Mouse (Mus musculus) left cerebral cortex, adult 18-20 months (tissue): ENCODE measurements around the gene Nvl. TPM values are rescaled to one million over a fixed set of nuclear protein-coding genes. Genes with fewer than 3 reads are reported as not detected.

Source experiments
- DNase-seq, 2 experiments: peaks; one replicate each; pipeline ENCODE4 v3.0.0; 2021 to 2022; ENCODE audit warnings: low spot score in 2 of 2, mixed read lengths in 1 of 2
- long read RNA-seq, 2 experiments: library from polyadenylated mRNA; stranded (forward); transcript quantifications; one replicate each; pipeline ENCODE4 v2.0.0; 2021
- total RNA-seq, 2 experiments: library from RNA; stranded (reverse); gene quantifications; 2 replicates each; pipeline ENCODE4 v1.2.3; 2021

Gene Nvl
- total RNA-seq: 10 to 100 TPM; 30.0 to 31.9 TPM
- long read RNA-seq, experiment 1, full-length matches to known transcripts: 11 of 37 reads
- long read RNA-seq, experiment 1, partial matches to known transcripts: 0 of 37 reads
- long read RNA-seq, experiment 1, other reads (novel, unspliced or antisense): 26 of 37 reads
- long read RNA-seq, experiment 2, full-length matches to known transcripts: 4 of 15 reads
- long read RNA-seq, experiment 2, partial matches to known transcripts: 1 of 15 reads
- long read RNA-seq, experiment 2, other reads (novel, unspliced or antisense): 10 of 15 reads

- peak; percentile 93 to 94 for DNase-seq
Observed at GRCm38 (mm10) chr1:181143950-181144836, at the start of gene Nvl, which contains the start of gene Cnih4. Nvl (minus strand) TSS chr1:181144204. Cnih4 (plus strand) TSS chr1:181144693.

DNA sequence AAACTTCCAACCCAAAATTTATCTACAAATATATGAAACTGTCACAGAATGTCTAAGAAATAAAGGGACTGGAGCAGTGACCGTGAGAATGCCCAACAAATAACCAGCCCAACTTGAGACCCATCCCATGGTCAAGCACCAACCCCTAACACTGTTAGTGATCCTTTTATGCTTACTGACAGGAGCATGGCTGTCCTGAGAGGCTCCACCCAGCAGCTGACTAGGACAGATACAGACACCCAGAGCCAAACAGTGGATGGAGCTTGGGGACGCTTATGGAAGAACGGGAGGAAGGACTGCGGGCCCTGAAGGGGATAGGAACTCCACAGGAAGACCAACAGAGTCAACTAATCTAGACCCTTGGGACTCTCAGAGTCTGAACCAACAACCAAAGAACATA lies 44.9 kb upstream of the Nvl start:
- no peak for DNase-seq

- no peak for DNase-seq
Observed at GRCm38 (mm10) chr1:181170210-181170609, 26.2 kb upstream of the Nvl start.

DNA sequence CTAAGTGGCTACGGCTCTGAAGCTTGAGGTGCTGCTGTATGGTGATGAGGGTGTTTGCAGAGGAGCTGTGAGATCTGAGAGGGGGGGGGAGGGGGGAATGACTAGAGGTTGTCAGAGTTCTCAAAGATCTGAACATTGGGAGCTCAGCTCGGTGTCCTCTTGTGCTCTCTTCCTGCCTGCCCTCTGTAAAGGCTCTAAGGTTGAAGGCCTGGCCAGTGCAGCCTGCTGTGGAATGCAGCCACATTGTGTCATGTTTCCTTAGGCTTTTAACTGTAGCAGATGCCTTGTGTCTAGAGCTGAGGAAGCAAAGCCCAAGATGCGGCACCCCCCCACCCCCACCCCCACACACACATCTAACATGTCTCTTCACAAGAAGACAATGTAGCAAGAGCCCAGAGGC lies 24.4 kb upstream of the Nvl start:
- no peak for DNase-seq

DNA sequence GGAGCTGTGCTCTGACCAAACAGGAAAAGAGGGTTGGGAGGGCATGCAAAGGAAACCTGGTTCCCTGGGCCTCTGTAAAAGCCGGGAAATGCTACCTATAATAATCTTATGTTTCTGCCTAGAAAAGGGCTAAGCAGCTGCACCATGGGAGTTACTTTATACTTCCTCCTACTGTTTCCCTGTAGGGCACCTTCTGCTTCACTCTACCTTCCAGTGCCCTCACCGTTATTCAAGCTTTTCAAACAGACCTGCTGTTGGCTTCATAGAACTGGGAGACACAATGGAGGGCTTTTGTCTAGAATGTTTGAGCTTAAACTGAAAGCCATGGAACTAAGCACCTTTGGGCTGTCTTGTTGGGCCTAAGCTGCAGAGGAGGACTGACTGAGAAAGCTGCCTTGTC lies 23.8 kb upstream of the Nvl start:
- DNase-seq: no peak

DNA sequence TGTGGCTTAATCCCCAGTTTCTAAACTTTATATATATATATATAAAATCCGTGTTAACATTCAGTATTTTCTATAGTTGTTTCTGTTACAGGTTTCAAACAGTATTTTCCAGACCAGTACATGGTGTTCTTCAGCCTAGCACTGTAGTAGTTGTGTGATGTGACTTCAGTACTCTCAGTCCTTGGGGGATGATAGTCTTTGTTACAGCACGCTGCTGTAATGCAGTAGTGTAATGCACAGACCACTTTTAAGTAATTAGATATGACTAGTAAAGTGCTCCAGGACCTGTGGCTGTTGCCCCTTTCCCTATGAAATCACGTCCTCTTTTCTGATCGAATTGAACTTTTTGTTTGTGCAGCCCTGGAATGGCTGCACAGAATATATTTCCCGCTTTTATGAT lies 7.5 kb upstream of the Nvl start:
- DNase-seq: no peak

DNA sequence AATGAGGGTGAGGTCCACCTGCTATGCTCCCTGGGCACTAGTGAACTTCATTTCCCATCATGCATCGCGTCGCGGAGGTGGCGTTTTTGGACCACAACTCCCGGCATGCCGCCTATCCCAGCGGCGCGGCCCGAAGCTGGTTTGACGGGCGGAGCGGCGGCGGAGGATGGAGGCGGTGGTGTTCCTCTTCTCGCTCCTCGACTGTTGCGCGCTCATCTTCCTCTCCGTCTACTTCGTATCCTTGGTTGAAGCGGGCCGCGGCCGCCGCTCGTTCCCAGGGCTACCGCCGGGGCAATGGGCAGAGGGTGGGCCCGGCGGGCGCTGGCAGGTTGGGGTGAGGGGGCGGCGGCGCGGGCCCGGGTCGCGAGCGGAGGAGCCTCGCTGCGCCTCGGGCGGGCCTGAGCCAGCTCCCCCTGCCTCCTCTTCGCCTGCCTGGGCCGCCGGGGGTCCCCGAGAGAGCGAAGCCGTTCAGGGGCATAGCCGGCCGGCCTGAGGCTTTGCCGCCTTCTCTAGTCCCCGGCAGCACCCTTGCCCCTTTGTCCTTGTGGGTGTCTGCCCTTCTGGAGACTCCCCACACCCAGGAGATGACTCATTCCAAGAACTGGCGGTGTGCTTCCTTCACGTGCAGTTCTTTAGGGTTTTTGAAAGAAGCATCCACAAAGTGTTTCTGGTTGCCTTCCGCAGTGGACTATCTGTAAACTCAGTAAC lies 7.0 kb upstream of the Nvl start:
- DNase-seq: peak; percentile 96 to 97

DNA sequence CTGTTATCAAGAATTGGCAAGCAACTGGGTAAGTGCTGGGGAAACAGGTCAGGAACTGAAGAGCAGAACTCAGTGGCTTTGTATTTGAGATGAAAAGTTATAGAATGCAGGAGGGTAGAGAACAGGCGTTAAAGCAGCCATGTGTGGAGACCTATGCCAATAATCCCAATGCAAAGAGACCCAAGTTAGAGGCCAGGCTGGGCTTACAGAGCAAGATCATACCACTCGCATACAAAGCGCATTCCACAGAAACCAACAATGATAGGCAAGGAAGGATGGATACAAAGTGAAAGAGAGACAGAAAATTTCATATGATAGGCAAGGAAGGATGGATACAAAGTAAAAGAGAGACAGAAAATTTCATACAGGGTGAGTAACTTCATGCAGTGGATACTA lies 6.4 kb upstream of the Nvl start:
- no peak for DNase-seq

DNA sequence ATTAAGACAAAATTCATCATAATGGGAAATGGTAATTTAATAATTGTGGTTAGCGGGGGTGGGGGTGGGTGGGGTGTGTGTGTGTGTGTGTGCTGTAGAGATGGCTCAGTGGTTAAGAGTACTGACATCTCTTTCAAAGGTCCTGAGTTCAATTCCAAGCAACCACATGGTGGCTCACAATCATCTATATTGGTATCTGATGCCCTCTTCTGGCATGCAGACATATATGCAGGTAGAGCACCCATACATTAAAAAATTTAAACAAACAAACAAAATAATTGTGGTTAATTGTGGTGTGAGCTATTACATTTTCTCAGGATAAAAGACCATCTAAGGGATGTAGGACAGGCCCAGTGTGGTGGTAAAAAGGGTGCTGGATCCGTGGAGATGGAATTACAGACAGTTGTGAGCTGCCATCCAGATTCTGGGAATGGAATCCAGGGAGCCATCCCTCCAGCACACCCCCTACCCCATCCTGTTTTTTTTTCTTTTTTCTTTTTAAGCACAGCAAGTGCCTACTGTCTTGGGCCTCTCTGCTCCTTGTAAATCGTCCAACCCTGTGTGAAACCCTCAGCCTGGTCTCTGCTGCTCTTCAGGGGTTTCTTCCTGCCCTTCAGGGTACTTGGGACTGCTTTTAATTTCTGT lies 5.5 kb upstream of the Nvl start:
- no peak for DNase-seq

DNA sequence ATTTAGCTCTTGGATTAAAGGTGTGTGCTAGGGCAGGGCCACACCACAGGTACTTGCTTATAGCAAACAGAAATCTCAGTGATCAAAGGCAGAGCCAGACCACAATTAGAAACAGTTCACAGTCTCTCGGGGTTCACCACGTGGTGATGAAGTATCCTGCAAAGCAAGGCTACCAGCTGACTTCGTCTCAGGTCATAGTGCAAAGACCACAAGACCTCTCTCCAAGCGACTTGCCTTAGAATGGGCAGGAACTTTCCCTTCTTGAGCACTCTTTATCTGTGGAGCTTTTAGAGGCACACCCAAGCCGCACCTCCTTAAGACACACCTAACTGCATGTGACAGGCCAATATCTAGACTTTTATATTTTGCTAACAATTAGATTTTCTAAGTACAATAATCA lies 4.5 kb upstream of the Nvl start:
- DNase-seq: no peak

DNA sequence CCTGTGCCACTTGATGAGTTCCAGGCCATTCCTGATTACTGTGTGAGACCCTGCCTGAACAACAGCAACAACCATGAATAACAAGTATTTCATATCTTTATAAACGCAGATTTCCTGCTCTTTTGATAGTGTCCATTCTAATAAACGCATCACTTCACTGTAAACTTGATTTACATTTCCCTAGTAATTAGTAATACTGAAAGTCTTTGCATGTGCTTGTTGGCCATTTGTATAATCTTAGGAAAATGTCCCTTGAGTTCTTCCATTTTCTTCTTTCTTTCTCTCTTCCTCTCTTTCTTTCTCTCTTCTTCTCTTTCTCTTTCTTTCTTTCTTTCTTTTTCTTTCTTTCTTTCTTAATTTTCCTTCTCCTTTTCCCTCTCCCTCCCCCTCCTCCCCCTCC lies 2.2 kb upstream of the Nvl start:
- no peak for DNase-seq

GRCm38 (mm10) chr1:181144966-181145365 lies 962 bp upstream of the Nvl start:
- DNase-seq: no peak

- DNase-seq: no peak
Observed at GRCm38 (mm10) chr1:181143609-181143949, 425 bp downstream of the Nvl start.

DNA sequence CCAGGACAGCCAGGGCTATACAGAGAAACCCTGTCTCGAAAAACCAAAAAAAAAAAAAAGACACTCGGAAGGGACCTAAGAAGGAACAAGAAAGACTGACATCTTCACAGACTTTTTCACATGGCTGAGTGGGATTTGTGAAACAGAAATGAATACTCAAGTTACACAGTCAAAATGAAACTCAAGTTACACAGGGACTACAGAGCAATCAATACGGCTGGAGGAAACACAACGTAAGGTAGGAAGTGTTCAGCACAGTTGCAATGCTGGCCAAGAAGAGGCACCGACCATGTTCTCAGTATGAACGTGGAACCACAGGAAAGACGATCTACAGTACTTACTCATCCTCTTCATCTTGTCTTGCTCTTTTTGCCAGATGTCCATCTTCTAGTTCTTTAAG lies 5.3 kb downstream of the Nvl start:
- no peak for DNase-seq

DNA sequence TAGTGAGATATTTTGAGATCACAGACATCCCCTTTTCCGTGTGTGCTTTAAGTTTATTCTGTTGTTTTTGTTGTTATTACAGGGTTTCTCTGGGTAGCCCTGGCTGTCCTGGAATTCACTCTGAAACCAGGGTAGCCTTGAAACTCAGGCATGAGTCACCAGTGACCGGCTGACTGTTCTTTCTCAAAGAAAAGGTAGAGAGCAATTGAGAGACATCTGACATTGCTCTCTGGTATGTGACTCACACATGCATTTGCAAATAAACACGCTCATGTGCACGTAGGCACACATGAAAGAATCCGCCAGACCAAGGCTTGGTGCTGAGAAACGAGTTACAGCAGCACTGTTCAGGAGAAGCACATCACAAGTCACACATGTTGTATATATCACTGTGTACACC lies 12.1 kb downstream of the Nvl start:
- DNase-seq: no peak

DNA sequence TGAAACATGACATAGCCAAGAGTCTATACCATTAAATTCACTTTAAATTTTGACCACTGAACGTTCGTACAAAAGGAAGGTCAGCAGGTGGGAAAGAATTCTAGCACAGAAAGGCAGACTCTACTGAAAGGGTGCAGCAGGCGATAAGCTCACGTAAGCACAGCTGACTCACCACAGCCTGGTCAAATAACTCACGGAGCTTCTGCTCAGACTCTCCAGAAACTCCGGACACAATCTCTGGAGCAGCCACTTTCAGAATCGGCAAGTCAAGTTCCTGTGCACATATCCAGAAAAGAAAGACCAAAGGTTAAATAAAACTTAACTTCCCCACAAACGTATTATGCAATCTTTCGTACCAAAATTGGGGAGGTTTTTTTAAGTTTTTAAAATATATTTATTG lies 17.2 kb downstream of the Nvl start:
- no peak for DNase-seq

- DNase-seq: no peak
Observed at GRCm38 (mm10) chr1:181125916-181126315, 18.1 kb downstream of the Nvl start.

- DNase-seq: no peak
Observed at GRCm38 (mm10) chr1:181124145-181124544, 19.9 kb downstream of the Nvl start.

DNA sequence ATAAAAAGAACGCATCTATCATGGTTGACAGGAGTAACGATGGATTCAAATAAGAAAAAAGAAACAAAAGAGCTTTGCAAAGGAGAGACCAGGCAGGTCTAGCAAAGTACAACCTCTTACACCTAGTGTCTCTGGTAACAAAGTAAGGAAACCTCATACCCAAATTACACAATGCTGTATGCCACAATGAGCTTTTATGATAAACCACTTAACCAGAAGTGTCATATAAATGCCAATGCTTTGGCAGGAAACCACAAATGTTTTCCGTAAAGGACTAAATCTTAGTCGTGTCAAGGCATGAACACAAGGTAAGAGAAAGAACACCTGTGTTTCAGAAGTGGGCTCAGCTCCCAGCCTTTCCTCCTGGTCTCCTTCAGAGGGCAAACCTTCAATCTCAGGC lies 26.9 kb downstream of the Nvl start:
- DNase-seq: no peak

DNA sequence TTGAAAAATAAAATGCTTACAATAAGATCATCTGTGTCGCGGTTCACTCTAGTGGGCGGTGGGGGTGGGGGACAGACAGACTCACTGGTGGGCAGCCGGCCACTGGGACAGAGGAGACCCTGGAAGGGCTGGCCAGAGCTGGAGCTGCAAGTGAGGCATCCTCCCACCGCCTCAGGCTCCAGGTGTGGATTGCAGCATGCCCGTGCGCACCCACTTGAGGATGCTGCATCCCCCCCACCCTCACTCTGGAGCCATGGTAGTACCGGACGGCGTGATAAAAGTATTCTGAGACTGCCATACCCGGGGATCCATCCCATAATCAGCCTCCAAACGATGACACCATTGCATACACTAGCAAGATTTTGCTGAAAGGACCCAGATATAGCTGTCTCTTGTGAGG lies 54.0 kb downstream of the Nvl start:
- DNase-seq: no peak

GRCm38 (mm10) chr1:181084021-181084420 lies 60.0 kb downstream of the Nvl start:
- DNase-seq: no peak

GRCm38 (mm10) chr1:181073075-181073474 lies 70.9 kb downstream of the Nvl start:
- no peak for DNase-seq
